Mouse (Mus musculus) MN1 (cell line): ENCODE data around the gene H60b.
"Not testable (repeated sequence)": the region's sequence is repeated elsewhere in the genome, so short reads cannot be mapped to it uniquely, and the experiment has no call there.

Experiments
- DNase-seq: peaks from one replicate; pipeline ENCODE4 v3.0.0-alpha.2; 2016; ENCODE audit warnings: low spot score

Gene H60b

DNA sequence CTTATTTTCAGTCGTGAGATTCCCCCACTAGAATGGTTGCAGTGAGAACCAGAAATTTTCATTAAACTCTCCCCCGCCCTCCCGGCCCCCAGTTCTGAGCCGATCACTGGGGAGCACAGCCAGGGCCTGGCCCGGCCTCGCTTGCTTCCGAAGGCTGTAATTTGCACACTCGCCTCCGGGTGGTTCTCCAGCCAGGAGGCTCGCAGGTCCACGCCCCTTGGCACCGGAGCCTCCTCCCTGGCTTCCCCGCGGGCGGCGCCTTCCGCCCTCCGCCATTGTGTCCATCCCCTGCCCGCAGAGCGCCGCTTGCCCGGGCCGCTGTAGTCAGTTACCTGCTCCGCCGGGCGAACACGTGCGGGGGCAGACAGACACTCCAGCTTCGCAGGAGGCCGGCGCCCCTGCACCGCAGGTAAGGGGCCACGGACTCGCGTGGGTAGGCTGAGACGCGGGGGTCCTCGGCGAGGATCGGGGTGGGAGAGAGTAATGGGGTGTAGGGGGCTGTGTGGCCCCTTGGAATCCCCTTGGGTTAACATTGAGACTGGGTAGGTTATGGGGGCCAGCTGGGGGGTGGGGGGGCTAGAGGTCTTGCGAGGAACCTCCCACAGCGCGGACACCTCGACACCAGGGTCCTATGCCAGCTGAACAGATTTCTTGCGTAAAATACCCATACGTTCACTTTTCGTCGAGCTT, at the start of gene H60b, which contains the start of gene Raet1e:
H60b (plus strand) TSS at position 277 of the 690 bp plus-strand sequence.
Raet1e (plus strand) TSS at position 260 of the 690 bp plus-strand sequence.
- DNase-seq, result not testable (repeated sequence)

DNA sequence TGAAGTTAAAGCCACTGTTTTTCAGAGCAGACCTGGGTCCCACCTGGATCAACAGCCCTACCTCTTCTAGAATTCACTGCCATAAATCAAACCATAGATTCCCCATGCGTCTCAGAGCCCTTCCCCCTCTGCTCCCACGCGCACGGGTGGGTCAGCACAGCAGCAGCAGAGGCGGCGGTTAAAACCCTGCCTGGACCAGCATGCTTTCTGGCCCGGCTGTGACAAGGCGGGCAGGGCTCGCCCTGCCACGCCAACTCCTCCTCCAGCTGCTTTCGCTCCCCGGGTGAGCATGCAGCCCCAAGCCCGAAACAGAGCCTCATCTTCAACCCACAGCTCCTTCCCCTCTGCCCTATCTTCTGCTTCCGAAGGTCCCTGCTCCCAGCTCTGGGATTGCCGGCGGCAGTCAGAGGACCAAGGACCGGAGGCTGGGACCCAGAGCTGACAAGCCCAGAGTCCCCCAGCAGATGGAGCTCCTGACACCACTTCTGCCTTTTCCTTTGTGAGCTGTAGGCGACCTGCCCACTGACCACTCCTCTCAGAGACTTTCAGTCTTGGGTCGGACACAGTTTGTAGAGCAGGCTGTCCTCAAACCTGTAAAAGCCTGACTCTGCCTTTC, 17.6 kb upstream of the H60b start:
- DNase-seq, result no peak

DNA sequence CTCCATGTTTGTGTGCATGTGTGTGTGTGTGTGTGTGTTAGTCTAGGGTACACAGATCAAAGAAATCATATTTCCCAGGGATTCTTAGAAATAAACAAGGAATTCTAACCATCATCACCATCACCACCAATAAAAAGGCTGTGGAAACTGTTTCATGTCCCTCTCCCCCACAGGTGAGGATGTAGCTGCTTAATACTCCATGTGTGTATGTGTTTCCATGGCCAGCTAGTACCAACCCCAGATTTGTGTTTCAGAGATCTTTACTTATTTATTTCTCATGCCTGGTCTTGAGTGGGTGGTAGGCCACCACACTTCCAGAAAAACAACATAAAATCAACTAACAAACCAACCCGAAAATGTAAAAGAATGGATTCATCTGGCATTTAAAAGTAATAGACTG, 16.2 kb upstream of the H60b start:
- DNase-seq, result peak; percentile 64

DNA sequence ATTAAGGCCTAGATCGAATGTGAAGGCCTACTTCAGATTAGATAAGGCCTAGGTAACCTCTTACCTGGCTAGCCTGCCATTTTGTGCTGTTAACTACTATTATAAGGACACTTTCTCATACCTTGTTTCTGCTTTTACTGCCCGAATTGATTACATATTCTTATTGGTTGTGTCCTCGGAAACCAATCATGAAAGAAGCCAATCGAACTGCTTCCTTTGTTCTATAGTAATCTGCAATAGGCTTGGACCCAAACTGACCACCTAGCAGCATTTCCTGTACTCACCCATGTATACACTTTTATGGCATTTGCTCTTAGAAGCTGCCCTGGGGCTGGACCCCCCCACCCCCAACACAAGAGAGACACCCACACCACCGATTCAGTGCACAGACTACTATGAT, 15.5 kb upstream of the H60b start:
- DNase-seq, result no peak

DNA sequence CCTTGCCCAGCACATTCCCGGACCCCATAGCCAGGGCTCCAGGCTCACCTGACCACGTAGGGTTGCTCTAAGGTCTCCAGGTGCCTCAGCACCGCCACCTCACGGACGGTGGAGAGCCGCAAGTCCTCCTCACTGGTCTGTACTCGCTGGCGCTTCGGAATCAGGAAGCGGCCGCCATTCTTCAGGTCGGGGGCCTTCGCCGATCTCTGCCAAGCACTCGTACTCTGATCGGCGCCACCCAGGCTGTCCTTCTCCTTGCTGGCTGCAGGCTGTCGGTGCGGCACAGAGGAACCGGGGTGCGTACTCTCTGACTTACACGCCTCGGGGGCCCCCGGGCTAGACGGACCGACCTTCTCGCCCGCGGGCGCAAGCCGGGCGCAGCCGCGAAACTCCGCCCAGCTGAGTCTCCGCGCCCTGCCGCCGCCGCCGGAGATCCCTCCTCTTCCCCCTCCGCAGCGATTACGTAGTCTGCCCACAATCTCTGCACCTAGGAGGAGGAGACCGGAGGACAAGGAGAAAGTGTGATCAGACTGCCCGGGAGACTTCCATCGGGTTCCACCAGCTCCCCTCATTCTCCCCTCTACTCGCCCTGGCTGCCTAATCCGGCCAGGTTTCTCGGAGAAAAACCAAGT, 9.8 kb upstream of the H60b start:
- no peak for DNase-seq

DNA sequence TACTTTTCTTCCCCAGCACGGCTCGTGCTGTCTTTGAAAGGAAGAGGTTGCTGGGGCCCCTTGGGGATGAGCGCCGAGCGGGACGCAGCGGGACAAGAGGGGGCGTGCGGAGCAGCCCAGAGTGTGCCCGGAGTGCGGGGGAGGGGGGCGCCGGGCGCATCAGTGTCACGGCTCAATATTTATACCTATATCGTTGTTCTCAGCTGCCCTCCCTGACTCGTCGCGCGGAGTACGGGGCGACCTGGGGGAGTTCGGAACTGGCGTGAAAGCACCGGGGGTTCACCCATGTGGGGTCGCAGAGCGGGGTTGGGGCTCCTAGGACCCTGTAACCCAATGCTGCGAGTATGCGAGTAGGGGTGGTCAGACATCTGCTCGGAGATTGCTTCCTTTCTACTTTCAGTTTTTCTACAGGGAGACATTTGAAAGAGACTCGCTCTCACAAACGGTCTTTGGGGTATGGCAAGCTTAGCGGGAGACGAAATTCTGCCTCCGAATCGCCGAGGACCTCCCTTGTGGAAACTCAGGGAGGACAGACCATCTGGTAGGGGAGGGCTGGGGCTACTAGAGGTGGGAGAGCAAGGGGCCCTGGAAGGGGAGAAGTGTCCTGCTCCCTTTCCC, 9.2 kb upstream of the H60b start, which contains the start of gene E030030I06Rik:
E030030I06Rik (minus strand) TSS at position 198 of the 618 bp plus-strand sequence.
- no peak for DNase-seq

DNA sequence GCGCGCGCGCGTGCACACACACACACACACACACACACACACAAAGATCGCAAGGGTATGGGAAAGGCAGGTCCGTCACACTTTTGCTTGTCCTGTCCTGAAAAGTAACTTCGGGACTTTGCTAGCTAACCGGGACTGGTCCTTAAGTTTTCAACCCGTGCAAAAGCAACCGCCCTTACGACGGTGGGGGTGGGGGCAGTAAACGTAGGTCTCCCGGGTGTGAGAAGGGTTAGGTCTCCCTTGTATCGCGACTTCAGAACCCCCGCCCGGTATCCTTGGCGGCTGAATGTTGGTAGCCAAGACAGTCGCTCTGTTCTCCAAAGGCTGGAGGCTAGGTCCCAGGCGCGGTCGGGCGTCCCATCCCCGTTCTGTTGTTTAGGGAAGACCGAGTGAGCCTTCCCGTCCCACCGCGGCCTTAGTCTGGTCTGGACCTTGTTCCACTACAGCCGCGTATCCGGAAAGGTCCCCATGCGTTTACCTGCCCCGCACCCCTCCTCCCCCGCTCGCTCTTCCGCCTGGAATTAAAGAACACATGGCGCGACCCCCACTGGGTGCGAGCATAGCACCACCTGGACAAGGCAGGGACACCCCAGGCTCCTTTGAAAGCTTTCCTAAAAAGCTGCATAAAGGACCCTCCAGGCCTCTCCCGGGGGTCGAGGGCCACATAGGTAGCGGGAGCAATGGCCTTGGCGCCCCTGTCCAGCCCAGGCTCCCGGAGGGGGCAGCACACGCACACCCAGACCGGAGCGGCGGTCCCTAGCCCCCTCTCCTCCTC, 8.5 kb upstream of the H60b start:
- DNase-seq, result no peak

DNA sequence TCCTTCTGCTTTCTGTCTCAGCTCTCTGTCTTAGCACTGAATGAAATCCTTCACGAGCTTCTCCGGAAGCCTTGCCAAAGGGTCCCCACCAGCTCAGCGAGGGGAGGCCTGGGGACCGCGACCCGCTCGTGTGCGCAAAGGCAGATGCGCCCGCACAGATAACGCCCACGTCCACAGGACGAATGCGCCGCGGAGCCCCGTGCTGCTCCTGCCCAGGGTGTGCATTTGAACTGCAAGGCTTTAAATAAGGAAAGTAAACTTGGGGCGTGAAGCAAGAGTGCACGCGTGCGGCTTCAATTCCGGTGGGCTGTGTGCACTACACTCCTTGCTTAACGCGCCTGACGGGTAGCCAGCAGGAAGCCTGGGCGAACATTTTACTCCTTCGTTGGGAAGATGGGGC, 7.8 kb upstream of the H60b start:
- DNase-seq, result no peak

DNA sequence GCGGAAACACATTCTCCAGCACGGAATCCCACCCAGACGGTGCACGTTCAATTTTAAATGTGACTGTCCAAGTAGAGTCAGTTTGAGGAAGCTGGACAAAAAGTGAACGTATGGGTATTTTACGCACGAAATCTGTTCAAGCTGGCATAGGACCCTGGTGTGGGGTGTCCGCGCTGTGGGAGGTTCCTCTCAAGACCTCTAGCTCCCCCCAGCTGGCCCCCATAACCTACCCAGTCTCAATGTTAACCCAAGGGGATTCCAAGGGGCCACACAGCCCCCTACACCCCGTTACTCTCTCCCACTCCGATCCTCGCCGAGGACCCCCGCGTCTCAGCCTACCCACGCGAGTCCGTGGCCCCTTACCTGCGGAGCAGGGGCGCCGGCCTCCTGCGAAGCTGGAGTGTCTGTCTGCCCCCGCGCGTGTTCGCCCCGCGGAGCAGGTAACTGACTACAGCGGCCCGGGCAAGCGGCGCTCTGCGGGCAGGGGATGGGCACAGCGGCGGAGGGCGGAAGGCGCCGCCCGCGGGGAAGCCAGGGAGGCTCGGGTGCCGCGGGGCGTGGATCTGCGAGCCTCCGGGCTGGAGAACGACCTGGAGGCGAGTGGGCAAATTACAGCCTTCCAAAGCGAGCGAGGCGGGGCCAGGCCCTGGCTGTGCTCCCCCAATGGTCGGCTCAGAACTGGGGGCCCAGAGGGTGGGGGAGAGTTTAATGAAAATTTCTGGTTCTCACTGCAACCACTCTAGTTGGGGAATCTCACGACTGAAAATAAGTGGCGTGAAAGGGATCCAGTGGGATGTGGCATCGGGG, 7.1 kb upstream of the H60b start:
- not testable (repeated sequence) for DNase-seq

DNA sequence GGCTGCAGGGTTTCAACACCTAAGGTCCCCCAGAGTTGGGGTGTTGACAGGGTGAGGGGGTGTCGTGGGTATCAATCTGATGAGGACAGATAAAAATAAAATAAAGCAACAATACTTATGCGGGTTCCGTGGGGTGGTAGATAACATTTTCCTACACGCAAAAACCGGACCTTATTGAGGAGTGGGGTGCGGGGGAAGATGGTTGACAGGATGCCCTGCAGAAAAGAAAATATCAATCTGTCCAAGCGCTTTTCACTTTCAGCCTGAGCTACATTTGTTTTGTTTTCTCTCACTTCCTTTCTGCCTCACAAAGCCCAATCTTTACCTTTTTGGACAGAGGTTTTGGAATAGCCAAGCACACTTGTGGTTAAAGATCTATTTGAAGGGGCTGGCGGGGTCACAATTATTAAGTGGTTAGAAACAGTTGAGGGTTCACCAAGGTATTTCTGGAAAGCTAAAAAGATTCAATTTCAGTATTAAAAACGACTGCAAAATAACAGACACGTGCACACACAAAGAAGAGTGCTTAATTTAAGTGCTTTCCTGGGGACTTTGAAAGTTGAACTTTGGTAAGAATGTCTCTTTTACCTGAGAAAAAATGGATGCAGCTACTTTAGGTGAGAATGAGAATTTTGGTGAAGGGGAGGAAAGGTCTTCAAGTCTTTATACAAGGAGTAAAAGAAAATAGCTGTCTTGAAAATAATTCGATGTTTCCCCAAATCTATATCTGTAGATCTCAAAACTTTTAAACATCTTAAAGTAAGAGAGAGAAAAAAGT, 6.3 kb upstream of the H60b start:
- not testable (repeated sequence) for DNase-seq

DNA sequence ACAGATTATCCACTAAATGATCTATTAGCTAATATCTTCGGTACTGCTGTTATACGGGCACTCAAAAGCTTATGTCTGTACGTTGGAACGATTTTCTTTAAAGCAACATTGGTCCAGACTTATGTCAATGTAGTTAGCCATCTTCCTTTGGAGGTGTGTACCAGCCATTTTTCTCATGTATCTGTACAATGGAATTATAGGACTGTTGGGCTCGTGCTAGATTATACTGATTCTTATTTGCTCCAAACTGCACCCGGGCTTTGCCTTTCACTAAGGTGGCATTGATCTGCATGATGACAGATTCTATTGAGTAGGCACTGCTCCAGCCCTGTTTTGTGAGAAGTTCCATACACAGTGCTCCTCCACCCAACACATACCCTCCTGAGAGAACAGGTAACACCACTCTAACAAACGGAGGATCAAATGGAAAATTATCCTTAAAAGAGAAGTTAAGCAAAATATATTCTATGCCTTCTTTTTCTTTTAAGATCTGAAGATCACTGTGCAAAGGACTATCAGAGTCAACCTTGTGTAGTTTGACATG, 5.2 kb upstream of the H60b start:
- not testable (repeated sequence) for DNase-seq

DNA sequence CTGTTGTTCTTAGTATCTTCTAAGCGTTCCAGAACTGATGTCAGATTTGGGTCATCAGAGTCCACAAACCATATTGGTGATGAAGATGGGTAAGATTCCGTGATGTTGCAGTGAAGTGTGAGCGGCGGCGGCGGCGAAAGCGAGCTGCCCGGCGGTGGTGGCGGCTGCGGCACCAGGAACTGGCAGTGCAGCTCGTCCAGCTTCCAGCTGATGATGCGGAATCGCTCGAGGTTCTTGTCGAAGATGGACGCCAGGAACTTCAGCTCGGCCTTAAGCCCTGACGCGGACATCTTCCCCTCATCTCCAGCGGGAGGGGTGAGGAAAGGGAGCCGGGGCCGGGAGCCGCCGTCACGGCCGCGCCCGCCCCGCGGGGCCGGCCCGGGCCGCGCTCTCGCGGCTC, 4.3 kb upstream of the H60b start:
- not testable (repeated sequence) for DNase-seq

DNA sequence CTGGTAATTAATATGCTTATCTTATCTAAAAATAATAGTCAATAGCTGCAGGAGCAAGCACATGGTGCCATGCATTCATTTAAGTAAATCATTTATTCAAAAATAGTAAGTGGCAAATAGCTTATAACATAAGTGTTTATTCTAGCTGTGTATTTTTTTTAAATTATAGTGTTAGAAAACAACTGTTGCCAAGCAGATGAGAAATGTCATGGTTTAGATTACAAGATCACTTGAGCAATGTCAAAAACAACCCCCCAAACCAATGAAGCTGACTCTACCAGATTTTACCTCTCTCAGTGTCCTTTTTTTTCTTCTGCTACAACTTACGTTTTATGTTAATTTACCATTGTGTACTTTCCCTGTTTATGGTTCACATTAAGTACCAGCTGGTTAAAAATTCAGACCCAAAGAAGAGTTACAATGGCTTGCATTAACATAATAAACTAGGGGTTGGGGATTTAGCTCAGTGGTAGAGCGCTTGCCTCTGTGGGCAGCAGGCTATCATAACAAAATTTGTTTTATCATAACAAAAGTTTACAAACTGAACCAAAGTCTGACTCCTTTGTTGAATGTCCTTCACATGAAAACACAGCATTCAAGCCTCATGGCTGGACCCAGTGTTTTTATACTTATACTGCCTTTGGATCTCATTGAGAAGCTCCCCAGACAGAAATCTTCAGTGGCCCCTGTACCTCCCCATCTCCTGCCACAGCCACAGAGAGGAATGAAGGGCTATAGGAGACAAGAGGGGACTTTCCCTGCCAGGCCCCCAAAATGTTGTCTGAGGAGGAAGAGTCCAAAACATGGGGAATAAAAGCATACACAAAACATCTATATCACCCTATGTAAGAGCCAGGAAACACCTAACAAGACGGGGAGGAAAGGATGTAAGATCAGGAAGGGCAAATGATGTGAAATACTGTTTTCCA, 3.3 kb upstream of the H60b start:
- no peak for DNase-seq

DNA sequence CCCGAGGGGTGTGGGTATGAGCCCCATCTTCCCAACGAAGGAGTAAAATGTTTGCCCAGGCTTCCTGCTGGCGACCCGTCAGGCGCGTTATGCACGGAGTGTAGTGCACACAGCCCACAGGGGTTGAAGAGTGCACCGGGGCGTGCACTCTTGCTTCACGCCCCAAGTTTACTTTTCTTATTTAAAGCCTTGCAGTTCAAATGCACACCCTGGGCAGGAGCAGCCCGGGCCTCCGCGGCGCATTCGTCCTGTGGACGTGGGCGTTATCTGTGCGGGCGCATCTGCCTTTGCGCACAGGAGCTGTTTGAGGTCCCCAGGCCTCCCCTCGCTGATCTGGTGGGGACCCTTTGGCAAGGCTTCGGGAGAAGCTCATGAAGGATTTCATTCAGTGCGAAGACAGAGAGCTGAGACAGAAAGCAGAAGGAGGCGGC, 760 bp downstream of the H60b start:
- DNase-seq, result no peak

DNA sequence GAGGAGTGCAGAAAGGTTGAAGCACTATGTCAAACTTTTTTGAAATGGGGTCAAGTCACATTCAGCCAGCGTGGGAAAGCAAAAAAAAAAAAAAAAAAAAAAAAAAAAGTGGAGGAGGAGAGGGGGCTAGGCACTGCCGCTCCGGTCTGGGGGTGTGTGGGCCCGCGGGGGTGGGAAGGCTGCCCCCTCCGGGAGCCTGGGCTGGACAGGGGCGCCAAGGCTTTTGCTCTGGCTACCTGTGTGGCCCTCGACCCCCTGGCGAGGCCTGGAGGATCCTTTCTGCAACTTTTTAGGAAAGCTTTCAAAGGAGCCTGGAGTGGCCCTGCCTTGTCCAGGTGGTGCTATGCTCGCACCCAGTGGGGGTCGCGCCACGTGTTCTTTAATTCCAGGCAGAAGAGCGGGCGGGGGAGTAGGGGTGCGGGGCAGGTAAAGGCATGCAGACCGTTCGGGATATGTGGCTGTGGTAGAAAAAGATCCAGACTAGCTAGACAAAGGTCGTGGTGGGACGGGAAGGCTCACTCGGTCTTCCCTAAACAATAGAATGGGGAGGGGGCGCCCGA, 1.3 kb downstream of the H60b start:
- no peak for DNase-seq

DNA sequence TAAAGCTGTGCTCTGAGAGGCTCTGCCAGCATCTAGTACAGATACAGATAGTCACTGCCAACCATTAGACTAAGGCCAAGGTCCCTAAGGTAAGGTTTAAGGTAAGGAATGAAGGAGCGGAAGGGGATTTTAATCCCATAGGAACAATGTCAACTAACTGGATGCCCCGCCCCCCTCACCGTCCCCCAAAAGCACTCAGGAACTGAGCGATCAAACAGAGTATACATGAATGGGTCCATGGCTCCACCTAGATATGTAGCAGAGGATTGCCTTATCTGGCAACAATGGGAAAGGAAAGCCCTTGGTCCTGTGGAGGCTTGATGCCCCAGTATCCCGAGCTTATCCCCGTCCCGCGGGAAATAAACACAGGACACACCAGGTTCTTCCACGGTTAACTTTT, 4.9 kb downstream of the H60b start:
- DNase-seq, result not testable (repeated sequence)

DNA sequence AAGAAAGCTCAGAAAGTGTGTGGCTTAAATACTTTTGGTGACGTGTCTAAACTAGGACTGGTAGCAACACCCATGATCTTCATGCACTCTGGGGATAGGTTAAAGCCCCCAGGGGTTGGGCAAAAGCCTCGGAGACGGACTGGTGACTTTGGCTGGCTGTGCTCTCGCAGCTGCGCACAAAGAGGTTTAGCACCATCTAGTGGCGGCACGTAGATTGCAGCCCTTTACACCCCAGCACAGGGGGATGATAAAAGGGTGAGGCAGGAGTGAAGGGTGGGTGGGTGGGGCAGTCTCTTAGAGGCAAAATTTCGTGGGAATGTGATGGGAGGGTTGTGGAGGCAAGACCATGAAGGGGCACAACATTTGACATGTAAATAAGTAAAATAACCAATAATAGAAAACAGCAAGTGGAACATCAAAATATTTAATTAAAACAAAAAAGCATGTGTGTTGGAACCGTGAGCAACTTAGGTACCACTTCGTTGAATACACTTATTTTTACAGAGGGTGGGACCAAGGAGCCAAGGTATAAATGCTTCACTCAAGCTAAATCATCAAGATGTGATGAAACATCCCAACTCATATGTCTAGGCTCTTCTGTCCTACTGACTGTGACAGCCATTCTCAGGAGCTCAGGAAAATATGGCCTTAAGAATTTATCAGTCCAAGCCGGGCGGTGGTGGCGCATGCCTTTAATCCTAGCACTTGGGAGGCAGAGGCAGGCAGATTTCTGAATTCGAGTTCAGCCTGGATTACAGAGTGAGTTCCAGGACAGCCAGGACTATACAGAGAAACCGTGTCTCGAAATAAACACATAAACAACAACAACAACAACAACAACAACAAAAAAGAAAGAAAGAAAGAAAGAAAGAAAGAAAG, 5.6 kb downstream of the H60b start:
- peak; percentile 49 for DNase-seq
